Mouse (Mus musculus) ES-E14 (cell line): Measurements from ENCODE around the gene Tnfrsf9. TPM values are rescaled to one million over a fixed set of nuclear protein-coding genes. Genes with fewer than 3 reads are reported as not detected.
A peak's percentile ranks its signal among the peaks of the same experiment; 100 is the strongest.

Experiments used
- DNase-seq: peaks from one replicate; pipeline ENCODE4 v3.0.0-alpha.2; 2013; ENCODE audit warnings: low read depth, low spot score
- H3K27ac ChIP-seq: 2 replicates; pipeline ENCODE4 v1.5.1; 2012; ENCODE audit warnings: low read depth, mild to moderate bottlenecking, low read length, moderate library complexity, mixed read lengths; ENCODE audit not compliant: poor library complexity, insufficient read depth, severe bottlenecking
- H3K36me3 ChIP-seq: 2 replicates; pipeline ENCODE4 v1.6.1; 2012; ENCODE audit warnings: mild to moderate bottlenecking, low read length, moderate library complexity, mixed read lengths; ENCODE audit not compliant: control insufficient read depth, poor library complexity, insufficient read depth, severe bottlenecking
- H3K4me1 ChIP-seq, 2 experiments: fragments of 150-350 bp in 1 of 2; sonication (generic) in 1 of 2; 2 replicates each; pipeline ENCODE4 v1.6.1; 2012; ENCODE audit warnings: low read length in 2 of 2, mild to moderate bottlenecking in 1 of 2, mixed read lengths in 1 of 2; ENCODE audit not compliant: control insufficient read depth in 2 of 2, insufficient read depth in 2 of 2, poor library complexity in 1 of 2
- H3K4me3 ChIP-seq, 2 experiments: fragments of 150-350 bp in 1 of 2; sonication (generic) in 1 of 2; 2 replicates each; pipeline ENCODE4 v1.5.1; 2012; ENCODE audit warnings: low read length in 2 of 2, low read depth in 1 of 2, mild to moderate bottlenecking in 1 of 2, mixed read lengths in 1 of 2; ENCODE audit not compliant: insufficient read depth in 1 of 2, poor library complexity in 1 of 2, severe bottlenecking in 1 of 2
- H3K9ac ChIP-seq: 2 replicates; pipeline ENCODE4 v1.6.1; 2012; ENCODE audit warnings: low read depth, mild to moderate bottlenecking, low read length, mixed read lengths; ENCODE audit not compliant: poor library complexity, insufficient read depth, severe bottlenecking
- H3K9me3 ChIP-seq: fragments of 150-350 bp; sonication (generic); 2 replicates; pipeline ENCODE4 v1.6.1; 2012; ENCODE audit warnings: low read depth, mild to moderate bottlenecking, low read length; ENCODE audit not compliant: control insufficient read depth, insufficient read depth
- CHD2 ChIP-seq: IDR thresholded peaks from 2 replicates; pipeline ENCODE4 v1.6.1; 2014; ENCODE audit warnings: mild to moderate bottlenecking, low read depth, low read length, inconsistent platforms
- HCFC1 ChIP-seq: IDR thresholded peaks from 2 replicates; pipeline ENCODE4 v1.6.1; 2012; ENCODE audit warnings: low read length, inconsistent platforms, borderline replicate concordance; ENCODE audit not compliant: insufficient read depth
- MAFK ChIP-seq: IDR thresholded peaks from 2 replicates; pipeline ENCODE4 v1.6.1; 2014; ENCODE audit warnings: mild to moderate bottlenecking, low read depth, low read length, inconsistent platforms; ENCODE audit not compliant: insufficient read depth
- ZC3H11A ChIP-seq: IDR thresholded peaks from 2 replicates; pipeline ENCODE4 v1.6.1; 2012; ENCODE audit warnings: low read depth, mild to moderate bottlenecking, inconsistent platforms, low read length, borderline replicate concordance
- ZNF384 ChIP-seq: IDR thresholded peaks from 2 replicates; pipeline ENCODE4 v1.6.1; 2012; ENCODE audit warnings: low read depth, low read length, inconsistent platforms
- in situ Hi-C, 2 experiments: fragments of 600-800 bp; cut with MboI; formaldehyde crosslinking; loops; one replicate each; pipeline ENCODE4 v1.15.1; 2025; ENCODE audit warnings: low sequenced_read_pairs in 2 of 2, inconsistent platforms in 1 of 2; ENCODE audit not compliant: unreplicated experiment in 2 of 2
- total RNA-seq: library from RNA; depleted of rRNA; stranded (reverse); fragments of 300-350 nt; gene quantifications from 2 replicates; pipeline ENCODE4 v1.2.3, GENCODE M21; 2012

Gene Tnfrsf9
- total RNA-seq, 1 experiment: 0.27 TPM

GRCm38 (mm10) chr4:150901651-150902050 is 12.7 kb upstream of the Tnfrsf9 start:
- H3K4me3 ChIP-seq: no peak overlapping the region
- peaks cover 68% of the 10 kb centered on the region for H3K36me3 ChIP-seq
- H3K27ac ChIP-seq: peak overlapping the region; percentile 58; the same call in 1 of the 2 replicates
- DNase-seq: peak; percentile 90
- TF ChIP-seq ZC3H11A (no peak), ZNF384 (no peak), HCFC1 (no peak), CHD2 (no peak), MAFK (no peak)
- H3K9ac ChIP-seq: peak overlapping the region; percentile 3; the same call in 1 of the 2 replicates
- H3K4me1 ChIP-seq: peaks cover 2 to 23% of the 10 kb centered on the region in 2 experiments; a peak in 2 of 4 replicates
- in situ Hi-C loops: loop anchor here in 1 of 2 experiments (10.0 kb wide), 1 partner anchor 247 kb away; the partner anchor contains the start of gene Slc45a1
- H3K9me3 ChIP-seq: no peaks in the 10 kb centered on the region

- Histone ChIP-seq H3K27ac (peak overlapping the region; percentile 58; the same call in 1 of the 2 replicates), H3K9me3 (no peaks in the 10 kb centered on the region), H3K4me1 (peaks cover 2 to 23% of the 10 kb centered on the region in 2 experiments; a peak in 2 of 4 replicates), H3K36me3 (peaks cover 69% of the 10 kb centered on the region), H3K4me3 (no peak overlapping the region), H3K9ac (no peak overlapping the region)
- in situ Hi-C loops: loop anchor here in 1 of 2 experiments (10.0 kb wide), 1 partner anchor 247 kb away; the partner anchor contains the start of gene Slc45a1
- no peak for DNase-seq
- TF ChIP-seq ZNF384 (no peak), MAFK (no peak), ZC3H11A (no peak), HCFC1 (no peak), CHD2 (no peak)
Observed at GRCm38 (mm10) chr4:150902062-150902461, 12.3 kb upstream of the Tnfrsf9 start.

- in situ Hi-C loops: loop anchor here in 1 of 2 experiments (10.0 kb wide), 1 partner anchor 248 kb away; the partner anchor contains the start of gene Slc45a1
Observed at GRCm38 (mm10) chr4:150903091-150903742, 11.1 kb upstream of the Tnfrsf9 start.

GRCm38 (mm10) chr4:150907099-150907498 is 7.3 kb upstream of the Tnfrsf9 start:
- Histone ChIP-seq H3K4me3 (no peak overlapping the region), H3K9ac (no peak overlapping the region), H3K27ac (no peak overlapping the region), H3K4me1 (peaks cover 0 to 11% of the 10 kb centered on the region in 2 experiments; a peak in 2 of 4 replicates), H3K9me3 (no peaks in the 10 kb centered on the region), H3K36me3 (peaks cover 43% of the 10 kb centered on the region)
- no peak for DNase-seq
- TF ChIP-seq ZC3H11A: no peak
- no peak for TF ChIP-seq MAFK
- TF ChIP-seq ZNF384: no peak
- TF ChIP-seq HCFC1: no peak
- TF ChIP-seq CHD2: no peak
- in situ Hi-C loops: loop anchor here in 1 of 2 experiments (10.0 kb wide), 1 partner anchor 252 kb away; the partner anchor contains the start of gene Slc45a1

More at GRCm38 (mm10) chr4:150903091-150903742, 11.1 kb upstream of the Tnfrsf9 start:
- H3K4me1 ChIP-seq: peaks cover 2 to 22% of the 10 kb centered on the region in 2 experiments; a peak in 2 of 4 replicates
- no peaks in the 10 kb centered on the region for H3K9me3 ChIP-seq
- TF ChIP-seq MAFK (no peak), HCFC1 (no peak), ZC3H11A (no peak), ZNF384 (no peak), CHD2 (no peak)
- no peak for DNase-seq
- peaks cover 68% of the 10 kb centered on the region for H3K36me3 ChIP-seq
- H3K27ac ChIP-seq: no peak overlapping the region
- H3K4me3 ChIP-seq: no peak overlapping the region
- no peak overlapping the region for H3K9ac ChIP-seq
